Mouse (Mus musculus): ENCODE measurements around the gene Atoh8. TPM values are rescaled to one million over a fixed set of nuclear protein-coding genes. Genes with fewer than 3 reads are reported as not detected.

Gene Atoh8
- total and polyA plus RNA-seq, 3 experiments = 11.0 to 13.5 (median 12.7) TPM

DNA sequence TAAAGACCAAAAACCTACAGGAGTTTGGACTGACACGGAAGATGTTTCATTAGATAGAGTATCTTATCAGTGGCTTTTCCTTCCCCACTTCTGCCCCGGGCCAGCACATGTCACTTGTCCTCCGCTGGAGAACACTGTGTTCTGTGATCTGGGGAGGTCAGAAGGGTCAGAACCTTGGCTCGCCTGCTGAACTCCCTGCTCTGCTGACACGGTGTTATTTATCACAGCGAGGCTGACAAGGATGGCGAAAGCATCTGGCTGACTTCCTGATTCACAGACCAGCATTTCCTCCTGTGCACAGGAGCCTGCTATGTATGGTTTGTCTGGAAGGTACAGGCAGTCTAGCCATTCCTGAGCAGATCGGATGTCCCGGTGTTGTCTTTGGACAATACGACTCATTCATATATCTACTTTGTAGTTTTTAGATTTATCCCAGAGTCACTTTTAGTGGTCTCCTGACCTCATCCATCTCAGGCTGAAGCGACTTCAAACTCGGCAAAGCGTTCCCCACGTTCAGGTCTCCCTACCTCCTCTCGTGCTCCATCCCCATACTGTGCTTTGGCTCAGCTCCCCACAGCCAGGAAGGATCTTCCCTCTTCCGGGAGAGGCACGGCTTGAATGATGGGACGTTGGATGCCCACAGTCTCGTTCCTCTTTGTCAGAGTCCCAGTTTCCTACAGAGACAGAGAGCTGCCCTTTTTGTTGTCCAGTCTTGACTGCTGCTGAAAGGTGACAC, 73.1 kb downstream of the Atoh8 start:
- intact Hi-C loops (cut with DNase I) = loop anchor here (2.0 kb wide), 1 partner anchor 174 kb away; no protein-coding TSS in a partner anchor
- TF ChIP-seq CTCF (IDR thresholded peaks at IDR 0.05) (no peak), EP300 (IDR thresholded peaks at IDR 0.05; ENCODE audit: insufficient read depth, low read depth, low read length) (peak; percentile 100), POLR2A (IDR thresholded peaks at IDR 0.05; ENCODE audit: insufficient read depth, low read depth, low read length) (peak; percentile 27; the same call in 1 of the 2 replicates)
- Histone ChIP-seq H3K27me3 (ENCODE audit: control insufficient read depth, insufficient read depth, low read length) (no peaks in the 10 kb centered on the region), H3K79me2 (replicated peaks; ENCODE audit: control insufficient read depth, insufficient read depth, low read length) (no peaks in the 10 kb centered on the region), H3K9ac (ENCODE audit: low read depth, low read length) (peak overlapping the region; percentile 28), H3K36me3 (ENCODE audit: control insufficient read depth, insufficient read depth, low read length) (peaks cover 5% of the 10 kb centered on the region), H3K4me1 (ENCODE audit: control insufficient read depth, insufficient read depth, low read length) (peaks cover 18% of the 10 kb centered on the region), H3K27ac (peak overlapping the region; percentile 68), H3K4me3 (peak overlapping the region; percentile 0; the same call in 1 of the 2 replicates)
- peak; percentile 71 to 82 for DNase-seq
- 12% methylated on average over 19 of the region's 19 CpGs for WGBS

- H3K27me3 ChIP-seq (ENCODE audit: control insufficient read depth, insufficient read depth, low read length) = no peaks in the 10 kb centered on the region
- WGBS = 56% methylated on average over 5 of the region's 5 CpGs
- H3K9ac ChIP-seq (ENCODE audit: low read depth, low read length) = no peak overlapping the region
- peaks cover 18% of the 10 kb centered on the region for H3K4me1 ChIP-seq (ENCODE audit: control insufficient read depth, insufficient read depth, low read length)
- H3K36me3 ChIP-seq (ENCODE audit: control insufficient read depth, insufficient read depth, low read length) = peaks cover 5% of the 10 kb centered on the region
- no peak overlapping the region for H3K4me3 ChIP-seq
- H3K27ac ChIP-seq = peak overlapping the region; percentile 19
- no peak for DNase-seq
- no peaks in the 10 kb centered on the region for H3K79me2 ChIP-seq (replicated peaks; ENCODE audit: control insufficient read depth, insufficient read depth, low read length)
- intact Hi-C loops (cut with DNase I) = loop anchor here (2.0 kb wide), 1 partner anchor 173 kb away; no protein-coding TSS in a partner anchor
- TF ChIP-seq POLR2A (IDR thresholded peaks at IDR 0.05; ENCODE audit: insufficient read depth, low read depth, low read length) (no peak), CTCF (IDR thresholded peaks at IDR 0.05) (no peak), EP300 (IDR thresholded peaks at IDR 0.05; ENCODE audit: insufficient read depth, low read depth, low read length) (no peak)
Observed at GRCm38 (mm10) chr6:72161751-72162150, 73.6 kb downstream of the Atoh8 start.

GRCm38 (mm10) chr6:72160991-72161390, 74.4 kb downstream of the Atoh8 start:
- Histone ChIP-seq H3K79me2 (replicated peaks; ENCODE audit: control insufficient read depth, insufficient read depth, low read length) (no peaks in the 10 kb centered on the region), H3K4me1 (ENCODE audit: control insufficient read depth, insufficient read depth, low read length) (peaks cover 18% of the 10 kb centered on the region), H3K4me3 (no peak overlapping the region), H3K9ac (ENCODE audit: low read depth, low read length) (no peak overlapping the region), H3K27me3 (ENCODE audit: control insufficient read depth, insufficient read depth, low read length) (no peaks in the 10 kb centered on the region), H3K27ac (peak overlapping the region; percentile 19), H3K36me3 (ENCODE audit: control insufficient read depth, insufficient read depth, low read length) (peaks cover 5% of the 10 kb centered on the region)
- DNase-seq = peak in 1 of 2 experiments; percentile 37
- WGBS = 72% methylated on average over 3 of the region's 3 CpGs
- intact Hi-C loops (cut with DNase I) = no loop called here
- no peak for TF ChIP-seq CTCF (IDR thresholded peaks at IDR 0.05)
- TF ChIP-seq EP300 (IDR thresholded peaks at IDR 0.05; ENCODE audit: insufficient read depth, low read depth, low read length) = peak; percentile 84

- no peaks in the 10 kb centered on the region for H3K27me3 ChIP-seq (ENCODE audit: control insufficient read depth, insufficient read depth, low read length)
- H3K27ac ChIP-seq = no peak overlapping the region
- DNase-seq = no peak
- peaks cover 5% of the 10 kb centered on the region for H3K36me3 ChIP-seq (ENCODE audit: control insufficient read depth, insufficient read depth, low read length)
- intact Hi-C loops (cut with DNase I) = no loop called here
- H3K79me2 ChIP-seq (replicated peaks; ENCODE audit: control insufficient read depth, insufficient read depth, low read length) = no peaks in the 10 kb centered on the region
- WGBS = 70% methylated on average over 10 of the region's 10 CpGs
- no peak overlapping the region for H3K4me3 ChIP-seq
- peaks cover 16% of the 10 kb centered on the region for H3K4me1 ChIP-seq (ENCODE audit: control insufficient read depth, insufficient read depth, low read length)
- H3K9ac ChIP-seq (ENCODE audit: low read depth, low read length) = no peak overlapping the region
- TF ChIP-seq POLR2A (IDR thresholded peaks at IDR 0.05; ENCODE audit: insufficient read depth, low read depth, low read length) = no peak
Observed at GRCm38 (mm10) chr6:72159861-72160395, 75.4 kb downstream of the Atoh8 start.

DNA sequence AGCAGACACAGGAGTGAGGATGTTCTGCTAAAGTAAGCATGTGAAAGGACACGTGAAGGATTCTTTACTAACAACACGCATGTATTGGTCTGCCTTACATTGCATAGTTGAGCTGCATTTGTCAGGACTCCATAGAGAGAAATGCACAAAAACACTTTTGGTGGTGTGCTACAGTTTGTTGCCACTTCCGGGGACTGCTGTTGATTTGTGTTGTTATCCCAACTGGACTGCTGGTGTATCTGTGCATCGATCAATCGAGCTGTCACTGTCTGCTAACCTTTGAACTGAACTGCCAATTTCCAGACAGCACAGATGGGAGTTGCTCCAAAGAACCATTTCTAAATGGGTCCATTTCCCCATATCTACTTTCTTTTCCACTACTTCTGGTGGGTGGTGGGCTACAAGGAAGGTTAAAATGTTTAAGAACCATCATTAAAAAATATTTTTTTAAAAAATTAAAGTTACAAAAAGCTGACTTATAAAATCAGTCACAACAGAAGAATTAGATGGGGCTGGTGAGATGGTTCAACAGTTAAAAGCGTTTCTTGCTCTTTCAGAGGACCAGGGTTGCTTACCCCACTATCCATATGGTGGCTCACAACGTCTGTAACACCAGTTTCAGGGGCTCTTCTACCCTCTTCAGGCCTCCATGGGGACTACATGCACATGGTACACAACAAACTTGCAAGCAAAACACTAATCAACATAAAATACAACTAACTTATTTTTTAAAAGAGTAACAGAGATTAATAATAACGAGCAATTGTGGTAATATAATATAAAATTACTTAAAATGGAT, 76.2 kb downstream of the Atoh8 start:
- Histone ChIP-seq H3K79me2 (replicated peaks; ENCODE audit: control insufficient read depth, insufficient read depth, low read length) (no peaks in the 10 kb centered on the region), H3K9ac (ENCODE audit: low read depth, low read length) (no peak overlapping the region), H3K4me1 (ENCODE audit: control insufficient read depth, insufficient read depth, low read length) (peaks cover 12% of the 10 kb centered on the region), H3K36me3 (ENCODE audit: control insufficient read depth, insufficient read depth, low read length) (peaks cover 5% of the 10 kb centered on the region), H3K4me3 (no peak overlapping the region), H3K27ac (no peak overlapping the region), H3K27me3 (ENCODE audit: control insufficient read depth, insufficient read depth, low read length) (no peaks in the 10 kb centered on the region)
- intact Hi-C loops (cut with DNase I) = no loop called here
- WGBS = 90% methylated on average over 8 of the region's 8 CpGs
- DNase-seq = no peak
- TF ChIP-seq EP300 (IDR thresholded peaks at IDR 0.05; ENCODE audit: insufficient read depth, low read depth, low read length) (no peak), POLR2A (IDR thresholded peaks at IDR 0.05; ENCODE audit: insufficient read depth, low read depth, low read length) (no peak), CTCF (IDR thresholded peaks at IDR 0.05) (peak; percentile 21; the same call in 1 of the 2 replicates)

Other genes starting within 250 kb of the Atoh8 start
- gene St3gal5, start 138.0 kb downstream of the Atoh8 start, total RNA-seq (2021) = 10 to 100 TPM; 67.6 to 78.4 TPM
- 39.7 and 50.8 TPM in 2 replicates for gene St3gal5, start 138.0 kb downstream of the Atoh8 start, polyA plus RNA-seq (2012; rRNA removed)
- not detected for gene Sftpb, start 69.0 kb upstream of the Atoh8 start, total RNA-seq (2021)
- 9.1 TPM in 1 of 2 replicates, not detected in the other for gene Sftpb, start 69.0 kb upstream of the Atoh8 start, polyA plus RNA-seq (2012; rRNA removed)
- 10 to 100 TPM; 14.9 to 17.7 TPM for gene Usp39, start 109.6 kb upstream of the Atoh8 start, total RNA-seq (2021)
- 11.4 and 19.0 TPM in 2 replicates for gene Usp39, start 109.6 kb upstream of the Atoh8 start, polyA plus RNA-seq (2012; rRNA removed)
- gene 0610030E20Rik, start 111.7 kb upstream of the Atoh8 start, total RNA-seq (2021) = 1 to 10 TPM; 8.2 to 9.1 TPM
- gene 0610030E20Rik, start 111.7 kb upstream of the Atoh8 start, polyA plus RNA-seq (2012; rRNA removed) = 8.7 and 13.6 TPM in 2 replicates
- gene Tmem150a, start 119.9 kb upstream of the Atoh8 start, total RNA-seq (2021) = 10 to 100 TPM; 22.7 to 22.8 TPM
- 79.2 and 86.9 TPM in 2 replicates for gene Tmem150a, start 119.9 kb upstream of the Atoh8 start, polyA plus RNA-seq (2012; rRNA removed)
- 10 to 100 TPM; 36.0 to 40.7 TPM for gene Rnf181, start 131.4 kb upstream of the Atoh8 start, total RNA-seq (2021)
- gene Rnf181, start 131.4 kb upstream of the Atoh8 start, polyA plus RNA-seq (2012; rRNA removed) = 44.0 and 56.6 TPM in 2 replicates
- 10 to 100 TPM; 49.3 to 58.3 TPM for gene Vamp5, start 144.9 kb upstream of the Atoh8 start, total RNA-seq (2021)
- gene Vamp5, start 144.9 kb upstream of the Atoh8 start, polyA plus RNA-seq (2012; rRNA removed) = 99.6 and 116 TPM in 2 replicates
- gene Vamp8, start 155.1 kb upstream of the Atoh8 start, total RNA-seq (2021) = 10 to 100 TPM; 69.3 to 78.8 TPM
- 85.6 and 112 TPM in 2 replicates for gene Vamp8, start 155.1 kb upstream of the Atoh8 start, polyA plus RNA-seq (2012; rRNA removed)
- gene Ggcx, start 178.7 kb upstream of the Atoh8 start, total RNA-seq (2021) = 10 to 100 TPM; 30.4 to 32.5 TPM
- 19.3 and 26.1 TPM in 2 replicates for gene Ggcx, start 178.7 kb upstream of the Atoh8 start, polyA plus RNA-seq (2012; rRNA removed)
- gene Mat2a, start 204.0 kb upstream of the Atoh8 start, total RNA-seq (2021) = 100 to 1,000 TPM; 129 to 151 TPM
- gene Mat2a, start 204.0 kb upstream of the Atoh8 start, polyA plus RNA-seq (2012; rRNA removed) = 93.0 and 162 TPM in 2 replicates